ENCODE assay signal across 8 mouse cellular contexts in the genomic region with DNA sequence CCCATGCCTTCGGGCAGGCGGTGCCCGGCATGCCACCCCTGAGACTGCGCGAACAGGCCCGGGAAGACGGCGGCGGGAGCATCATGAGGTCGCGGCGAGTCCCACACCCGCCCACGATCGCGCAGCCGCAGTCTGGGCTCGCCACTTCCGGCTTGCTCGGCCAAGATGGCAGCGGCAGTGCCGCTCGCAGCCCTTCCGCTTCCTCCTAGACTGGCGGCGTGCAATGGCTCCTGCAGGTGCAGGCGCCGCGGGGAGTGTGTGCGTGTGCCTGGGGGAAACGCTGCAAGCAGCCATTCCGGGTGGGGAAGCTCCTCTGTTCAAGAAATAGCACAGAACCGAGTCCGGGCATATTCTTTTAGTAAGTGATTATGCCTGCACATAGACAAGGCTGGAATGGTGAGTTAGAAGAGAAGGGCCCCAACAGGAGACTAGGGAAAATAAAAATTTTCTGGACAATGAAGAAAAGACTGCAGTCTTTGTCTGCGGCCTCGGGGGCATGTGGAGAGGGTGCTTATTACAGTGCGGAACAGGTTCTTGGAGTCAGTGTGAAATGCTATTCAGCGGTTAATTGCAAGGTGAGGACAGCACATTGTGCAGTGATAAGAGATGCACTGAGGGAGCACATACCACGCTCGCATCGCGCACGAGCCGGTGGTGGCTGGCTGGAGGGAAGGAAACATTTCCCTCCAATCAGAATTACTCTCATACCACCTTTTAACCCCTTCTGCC.
DNase-seq lines count a peak whose midpoint lies in the region; ATAC-seq and TF ChIP-seq lines count a peak whose summit lies in the region.

No protein-coding gene starts in this region.

- peak overlapping the region; percentile 87 for H3K9ac ChIP-seq in MEL (ENCODE audit: control insufficient read depth, low read depth, low read length, poor library complexity, severe bottlenecking)
- peak overlapping the region; percentile 87 for H3K9ac ChIP-seq in forebrain, postnatal 0 days
- H3K9ac ChIP-seq in neural tube, embryonic 15.5 days (replicated peaks) = peak overlapping the region; percentile 75

- peak; percentile 94 for DNase-seq in MEL (ENCODE audit: low read depth, low spot score)
- peak; percentile 95 for DNase-seq in cerebellum, adult 2 months
- peak; percentile 95 for DNase-seq in forebrain, postnatal 0 days
- peak; percentile 93 for DNase-seq in heart, postnatal 4 days
- peak; percentile 90 to 95 for DNase-seq in layer of hippocampus, adult 2 months (ENCODE audit: low spot score in 2 of 2)
- DNase-seq in lung, adult 2 months = peak; percentile 92
- peak; percentile 94 for DNase-seq in testis, postnatal 10 days (ENCODE audit: low spot score)

- no peaks in the 10 kb centered on the region for H3K9me3 ChIP-seq in MEL (replicated peaks; ENCODE audit: insufficient read depth, low read length)
- H3K9me3 ChIP-seq in forebrain, postnatal 0 days (ENCODE audit: low read length) = no peaks in the 10 kb centered on the region
- no peaks in the 10 kb centered on the region for H3K9me3 ChIP-seq in neural tube, embryonic 15.5 days (replicated peaks)

- peak overlapping the region; percentile 72 to 77 for H3K4me3 ChIP-seq in MEL (ENCODE audit: control insufficient read depth in 1 of 2, insufficient read depth in 1 of 2, low read depth in 2 of 2, low read length in 2 of 2)
- H3K4me3 ChIP-seq in cerebellum, adult 2 months (replicated peaks; ENCODE audit: insufficient read depth, low read depth, low read length) = peak overlapping the region; percentile 78
- peak overlapping the region; percentile 57 for H3K4me3 ChIP-seq in forebrain, postnatal 0 days (ENCODE audit: low read depth, low read length)
- H3K4me3 ChIP-seq in layer of hippocampus, adult 2 months = peak overlapping the region; percentile 55
- peak overlapping the region; percentile 94 for H3K4me3 ChIP-seq in lung, adult 2 months (replicated peaks; ENCODE audit: extremely low read depth, low read depth, low read length)
- peak overlapping the region; percentile 74 for H3K4me3 ChIP-seq in neural tube, embryonic 15.5 days (replicated peaks)

- peak overlapping the region; percentile 74 for H3K4me2 ChIP-seq in forebrain, postnatal 0 days (ENCODE audit: low read depth)
- peak overlapping the region; percentile 91 for H3K4me2 ChIP-seq in neural tube, embryonic 15.5 days

- H3K27me3 ChIP-seq in MEL (ENCODE audit: control insufficient read depth in 1 of 2, insufficient read depth in 2 of 2, low read length in 2 of 2) = no peaks in the 10 kb centered on the region
- H3K27me3 ChIP-seq in cerebellum, adult 2 months (ENCODE audit: control insufficient read depth, insufficient read depth, low read length) = no peaks in the 10 kb centered on the region
- no peaks in the 10 kb centered on the region for H3K27me3 ChIP-seq in forebrain, postnatal 0 days (ENCODE audit: insufficient read depth, low read length)
- H3K27me3 ChIP-seq in neural tube, embryonic 15.5 days (replicated peaks) = no peaks in the 10 kb centered on the region; the same call in 1 of the 2 replicates

- 0 out of 6 replicates have a peak, but pooled peaks of 1 of the 3 experiments have one; percentile 3 for TF ChIP-seq CTCF in MEL (IDR thresholded peaks at IDR 0.05 in 2 of 3, conservative IDR thresholded peaks at IDR 0.05 in 1 of 3; ENCODE audit: control insufficient read depth in 1 of 3, insufficient read depth in 1 of 3, low read depth in 2 of 3, low read length in 3 of 3, poor library complexity in 1 of 3, severe bottlenecking in 1 of 3)
- no peak for TF ChIP-seq CTCF in cerebellum, adult 2 months (IDR thresholded peaks at IDR 0.05; ENCODE audit: borderline replicate concordance, insufficient read depth, low read depth, low read length)
- peak; percentile 23; the same call in 1 of the 2 replicates for TF ChIP-seq CTCF in forebrain, postnatal 0 days (IDR thresholded peaks at IDR 0.05; ENCODE audit: low read depth)
- peak; percentile 52 for TF ChIP-seq CTCF in layer of hippocampus, adult 2 months (conservative IDR thresholded peaks at IDR 0.05)
- no peak for TF ChIP-seq CTCF in lung, adult 2 months (IDR thresholded peaks at IDR 0.05; ENCODE audit: insufficient read depth, low read length)

- H3K27ac ChIP-seq in MEL (ENCODE audit: control insufficient read depth, low read depth, low read length) = peak overlapping the region; percentile 86
- peak overlapping the region; percentile 89 for H3K27ac ChIP-seq in cerebellum, adult 2 months (ENCODE audit: insufficient read depth, low read length)
- peak overlapping the region; percentile 99 for H3K27ac ChIP-seq in forebrain, postnatal 0 days (ENCODE audit: low read depth, low read length)
- H3K27ac ChIP-seq in layer of hippocampus, adult 2 months = peak overlapping the region; percentile 99
- peak overlapping the region; percentile 97 for H3K27ac ChIP-seq in neural tube, embryonic 15.5 days (replicated peaks)

- TF ChIP-seq POLR2A in MEL (IDR thresholded peaks at IDR 0.05; ENCODE audit: control insufficient read depth in 1 of 2, insufficient read depth in 1 of 2, low read depth in 1 of 2, low read length in 2 of 2, poor library complexity in 1 of 2) = peak; percentile 88 to 97
- peak; percentile 93 for TF ChIP-seq POLR2A in cerebellum, adult 2 months (IDR thresholded peaks at IDR 0.05; ENCODE audit: borderline replicate concordance, insufficient read depth, low read length)
- peak; percentile 86 for TF ChIP-seq POLR2A in lung, adult 2 months (IDR thresholded peaks at IDR 0.05; ENCODE audit: borderline replicate concordance, extremely low read depth, low read depth, low read length)

- TF ChIP-seq EP300 in MEL (IDR thresholded peaks at IDR 0.05; ENCODE audit: low read depth in 1 of 2, low read length in 2 of 2) = no peak; a peak in 1 of 4 replicates

- H3K4me1 ChIP-seq in MEL (ENCODE audit: control insufficient read depth in 1 of 2, insufficient read depth in 2 of 2, low read length in 2 of 2) = peaks cover 3 to 10% of the 10 kb centered on the region in 2 experiments; a peak in 3 of 4 replicates
- H3K4me1 ChIP-seq in cerebellum, adult 2 months (ENCODE audit: control insufficient read depth, insufficient read depth, low read length) = no peaks in the 10 kb centered on the region; the same call in 1 of the 2 replicates
- peaks cover 11% of the 10 kb centered on the region; the same call in 1 of the 2 replicates for H3K4me1 ChIP-seq in forebrain, postnatal 0 days (ENCODE audit: insufficient read depth)
- H3K4me1 ChIP-seq in lung, adult 2 months (ENCODE audit: control insufficient read depth, insufficient read depth, low read length) = peaks cover 3% of the 10 kb centered on the region
- H3K4me1 ChIP-seq in neural tube, embryonic 15.5 days = peaks cover 28% of the 10 kb centered on the region

- WGBS in cerebellum, adult 2 months = 1% methylated on average over 44 of the region's 44 CpGs
- WGBS in forebrain, postnatal 0 days = 1% methylated on average over 44 of the region's 44 CpGs
- 3% methylated on average over 44 of the region's 44 CpGs for WGBS in lung, adult 2 months
- WGBS in neural tube, embryonic 15.5 days = 1% methylated on average over 44 of the region's 44 CpGs

- peaks cover 13% of the 10 kb centered on the region for H3K79me2 ChIP-seq in MEL (ENCODE audit: control insufficient read depth, insufficient read depth, low read length, poor library complexity)

- peaks cover 0 to 18% of the 10 kb centered on the region in 2 experiments; a peak in 2 of 4 replicates for H3K36me3 ChIP-seq in MEL (ENCODE audit: control insufficient read depth in 1 of 2, insufficient read depth in 2 of 2, low read length in 2 of 2)
- no peaks in the 10 kb centered on the region for H3K36me3 ChIP-seq in forebrain, postnatal 0 days (ENCODE audit: insufficient read depth)
- H3K36me3 ChIP-seq in neural tube, embryonic 15.5 days = no peaks in the 10 kb centered on the region

- TF ChIP-seq RAD21 in MEL (IDR thresholded peaks at IDR 0.05; ENCODE audit: low read depth, low read length) = no peak

- ATAC-seq in forebrain, postnatal 0 days = peak; percentile 96
- ATAC-seq in neural tube, embryonic 15.5 days (ENCODE audit: low FRiP score) = peak; percentile 94

TF ChIP-seq in MEL, 35 proteins besides CTCF, POLR2A, EP300 and RAD21 (continues in another document):
- TF ChIP-seq CHD1 (IDR thresholded peaks at IDR 0.05; ENCODE audit: low read depth, low read length) = peak; percentile 52; the same call in 1 of the 2 replicates
- no peak for TF ChIP-seq CHD2 (IDR thresholded peaks at IDR 0.05; ENCODE audit: low read length)
- peak; percentile 35; the same call in 1 of the 2 replicates for TF ChIP-seq SIN3A (IDR thresholded peaks at IDR 0.05; ENCODE audit: low read length)
- TF ChIP-seq ZC3H11A (IDR thresholded peaks at IDR 0.05; ENCODE audit: low read depth, low read length) = no peak
- no peak; the same call in 1 of the 2 replicates for TF ChIP-seq E2F4 (IDR thresholded peaks at IDR 0.05; ENCODE audit: borderline replicate concordance, low read depth, low read length)
- no peak for TF ChIP-seq JUND (IDR thresholded peaks at IDR 0.05; ENCODE audit: low read depth, low read length)
- peak; percentile 48; the same call in 1 of the 2 replicates for TF ChIP-seq POLR2AphosphoS5 (IDR thresholded peaks at IDR 0.05; ENCODE audit: borderline replicate concordance, low read depth, low read length)
- peak; percentile 75; the same call in 1 of the 2 replicates for TF ChIP-seq MXI1 (IDR thresholded peaks at IDR 0.05; ENCODE audit: low read depth, low read length)
- peak; percentile 54; the same call in 1 of the 2 replicates for TF ChIP-seq ZMIZ1 (IDR thresholded peaks at IDR 0.05; ENCODE audit: low read depth, low read length)
- TF ChIP-seq MEF2A (IDR thresholded peaks at IDR 0.05; ENCODE audit: extremely low read depth, insufficient replicate concordance, low read depth, low read length, poor library complexity, severe bottlenecking) = no peak
- no peak for TF ChIP-seq GABPA (IDR thresholded peaks at IDR 0.05; ENCODE audit: low read depth, low read length)
- peak; percentile 56; the same call in 1 of the 2 replicates for TF ChIP-seq BHLHE40 (IDR thresholded peaks at IDR 0.05; ENCODE audit: borderline replicate concordance, low read depth, low read length)
- no peak for TF ChIP-seq SMC3 (IDR thresholded peaks at IDR 0.05; ENCODE audit: low read depth, low read length)
- TF ChIP-seq MAX (IDR thresholded peaks at IDR 0.05; ENCODE audit: low read length) = peak; percentile 93
- TF ChIP-seq HCFC1 (IDR thresholded peaks at IDR 0.05; ENCODE audit: low read depth, low read length) = peak; percentile 79
- TF ChIP-seq TAL1 (IDR thresholded peaks at IDR 0.05; ENCODE audit: low read length) = no peak
- peak; percentile 58 for TF ChIP-seq MAZ (IDR thresholded peaks at IDR 0.05; ENCODE audit: low read depth, low read length)
- TF ChIP-seq USF2 (IDR thresholded peaks at IDR 0.05; ENCODE audit: borderline replicate concordance in 1 of 2, insufficient read depth in 1 of 2, low read depth in 1 of 2, low read length in 2 of 2) = no peak
- peak; percentile 94 for TF ChIP-seq NELFE (IDR thresholded peaks at IDR 0.05; ENCODE audit: low read depth, low read length)
- peak; percentile 47 for TF ChIP-seq TBP (IDR thresholded peaks at IDR 0.05; ENCODE audit: low read depth, low read length)
- peak; percentile 35 for TF ChIP-seq ETS1 (IDR thresholded peaks at IDR 0.05; ENCODE audit: low read depth, low read length)

Comparison
In these comparisons a context has a peak if more than half of its experiments do, and no peak if none do; other contexts are left out.
1. Peak in every context shown above with its lines: DNase-seq, ATAC-seq, H3K4me3 ChIP-seq and H3K27ac ChIP-seq.
2. CTCF ChIP-seq: peak in forebrain, postnatal 0 days (single experiment) and layer of hippocampus, adult 2 months (single experiment); none in cerebellum, adult 2 months (single experiment) and lung, adult 2 months (single experiment).